Mouse (Mus musculus): Measurements from ENCODE around the gene Kmt2c. TPM values are rescaled to one million over a fixed set of nuclear protein-coding genes. Genes with fewer than 3 reads are reported as not detected.

The Kmt2c gene
- total and polyA plus RNA-seq, 3 experiments, result 23.8 to 34.0 (median 26.2) TPM

DNA sequence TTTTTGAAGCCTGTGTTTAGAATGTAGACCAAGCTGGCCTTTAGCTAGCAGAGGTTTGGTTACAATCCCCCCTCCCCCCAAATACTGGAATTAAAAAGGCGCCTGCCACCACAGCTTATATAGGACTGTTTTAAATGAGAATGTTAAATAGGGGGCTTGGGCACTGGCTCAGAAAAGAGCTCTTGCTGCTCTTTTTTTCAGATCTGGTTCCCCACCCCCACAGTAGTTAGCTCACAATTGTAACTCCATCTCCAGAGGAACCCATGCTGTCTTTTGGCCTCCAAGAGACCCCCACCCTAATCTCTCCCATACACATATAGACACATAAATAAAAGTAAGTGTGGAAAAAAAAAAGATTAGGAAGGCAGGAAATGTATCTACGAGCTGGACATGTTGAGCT lies 37.9 kb upstream of the Kmt2c start:
- no peak overlapping the region for H3K9ac ChIP-seq (ENCODE audit: control insufficient read depth, low read depth, low read length, poor library complexity, severe bottlenecking)
- H3K27ac ChIP-seq (ENCODE audit: control insufficient read depth, low read depth, low read length), result no peak overlapping the region
- H3K4me3 ChIP-seq (ENCODE audit: control insufficient read depth in 1 of 2, insufficient read depth in 1 of 2, low read depth in 2 of 2, low read length in 2 of 2), result no peak overlapping the region
- no peak for DNase-seq (ENCODE audit: low read depth, low spot score)
- TF ChIP-seq MYC (IDR thresholded peaks at IDR 0.05; ENCODE audit: low read depth, low read length) (no peak), USF2 (IDR thresholded peaks at IDR 0.05; ENCODE audit: borderline replicate concordance in 1 of 2, insufficient read depth in 1 of 2, low read depth in 1 of 2, low read length in 2 of 2) (no peak), GABPA (IDR thresholded peaks at IDR 0.05; ENCODE audit: low read depth, low read length) (no peak), TCF12 (IDR thresholded peaks at IDR 0.05; ENCODE audit: low read depth, low read length) (no peak), ETS1 (IDR thresholded peaks at IDR 0.05; ENCODE audit: low read depth, low read length) (no peak), ZNF384 (IDR thresholded peaks at IDR 0.05; ENCODE audit: low read depth, low read length) (no peak), NRF1 (IDR thresholded peaks at IDR 0.05; ENCODE audit: insufficient read depth, low read depth, low read length, poor library complexity, severe bottlenecking) (no peak), GATA1 (IDR thresholded peaks at IDR 0.05; ENCODE audit: low read depth, low read length) (no peak), TBP (IDR thresholded peaks at IDR 0.05; ENCODE audit: low read depth, low read length) (no peak), ZKSCAN1 (IDR thresholded peaks at IDR 0.05; ENCODE audit: low read depth, low read length) (no peak), ZC3H11A (IDR thresholded peaks at IDR 0.05; ENCODE audit: low read depth, low read length) (no peak), POLR2AphosphoS5 (IDR thresholded peaks at IDR 0.05; ENCODE audit: borderline replicate concordance, low read depth, low read length) (no peak), HCFC1 (IDR thresholded peaks at IDR 0.05; ENCODE audit: low read depth, low read length) (no peak)
- H3K79me2 ChIP-seq (ENCODE audit: control insufficient read depth, insufficient read depth, low read length, poor library complexity), result no peaks in the 10 kb centered on the region; the same call in 1 of the 2 replicates
- peaks cover 7 to 17% of the 10 kb centered on the region in 2 experiments for H3K4me1 ChIP-seq (ENCODE audit: control insufficient read depth in 1 of 2, insufficient read depth in 2 of 2, low read length in 2 of 2)
- H3K9me3 ChIP-seq (replicated peaks; ENCODE audit: insufficient read depth, low read length), result no peaks in the 10 kb centered on the region
- peaks cover 0 to 16% of the 10 kb centered on the region in 2 experiments; a peak in 2 of 4 replicates for H3K36me3 ChIP-seq (ENCODE audit: control insufficient read depth in 1 of 2, insufficient read depth in 2 of 2, low read length in 2 of 2)
- no peaks in the 10 kb centered on the region for H3K27me3 ChIP-seq (ENCODE audit: control insufficient read depth in 1 of 2, insufficient read depth in 2 of 2, low read length in 2 of 2)

DNA sequence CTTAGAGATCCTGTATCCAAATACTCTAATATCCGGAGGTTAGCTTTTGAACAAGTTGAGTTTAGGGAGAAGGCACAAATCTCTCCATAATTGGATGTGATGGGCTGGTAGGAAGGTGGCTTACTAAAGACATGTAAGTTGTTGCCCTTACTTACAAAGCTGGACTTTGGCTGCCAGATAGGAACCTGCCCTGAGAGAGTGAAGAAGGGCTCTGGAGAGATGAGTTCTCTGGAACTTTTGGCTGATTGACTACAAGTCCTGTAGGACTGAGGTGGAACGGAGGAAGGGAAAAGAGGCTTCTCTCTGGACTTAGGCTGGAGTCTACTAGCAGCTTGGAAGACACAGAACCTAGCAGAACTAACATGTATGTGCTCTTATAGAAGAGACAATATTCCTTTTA lies 37.0 kb upstream of the Kmt2c start:
- H3K9ac ChIP-seq (ENCODE audit: control insufficient read depth, low read depth, low read length, poor library complexity, severe bottlenecking), result no peak overlapping the region
- H3K9me3 ChIP-seq (replicated peaks; ENCODE audit: insufficient read depth, low read length), result no peaks in the 10 kb centered on the region

More for the DNA sequence above, 37.0 kb upstream of the Kmt2c start:
- Histone ChIP-seq H3K27ac (ENCODE audit: control insufficient read depth, low read depth, low read length) (no peak overlapping the region), H3K79me2 (ENCODE audit: control insufficient read depth, insufficient read depth, low read length, poor library complexity) (no peaks in the 10 kb centered on the region; the same call in 1 of the 2 replicates), H3K27me3 (ENCODE audit: control insufficient read depth in 1 of 2, insufficient read depth in 2 of 2, low read length in 2 of 2) (no peaks in the 10 kb centered on the region), H3K36me3 (ENCODE audit: control insufficient read depth in 1 of 2, insufficient read depth in 2 of 2, low read length in 2 of 2) (peaks cover 0 to 20% of the 10 kb centered on the region in 2 experiments; a peak in 2 of 4 replicates), H3K4me1 (ENCODE audit: control insufficient read depth in 1 of 2, insufficient read depth in 2 of 2, low read length in 2 of 2) (peaks cover 7 to 18% of the 10 kb centered on the region in 2 experiments), H3K4me3 (ENCODE audit: control insufficient read depth in 1 of 2, insufficient read depth in 1 of 2, low read depth in 2 of 2, low read length in 2 of 2) (no peak overlapping the region)
- no peak for DNase-seq (ENCODE audit: low read depth, low spot score)
- no peak for TF ChIP-seq MYC (IDR thresholded peaks at IDR 0.05; ENCODE audit: low read depth, low read length)
- no peak for TF ChIP-seq MEF2A (IDR thresholded peaks at IDR 0.05; ENCODE audit: extremely low read depth, insufficient replicate concordance, low read depth, low read length, poor library complexity, severe bottlenecking)
- no peak for TF ChIP-seq GATA1 (IDR thresholded peaks at IDR 0.05; ENCODE audit: low read depth, low read length)
- no peak for TF ChIP-seq MAZ (IDR thresholded peaks at IDR 0.05; ENCODE audit: low read depth, low read length)
- no peak for TF ChIP-seq MXI1 (IDR thresholded peaks at IDR 0.05; ENCODE audit: low read depth, low read length)
- TF ChIP-seq ZKSCAN1 (IDR thresholded peaks at IDR 0.05; ENCODE audit: low read depth, low read length), result no peak
- TF ChIP-seq HCFC1 (IDR thresholded peaks at IDR 0.05; ENCODE audit: low read depth, low read length), result no peak
- no peak for TF ChIP-seq KAT2A (conservative IDR thresholded peaks at IDR 0.05; ENCODE audit: low read depth, low read length)
- TF ChIP-seq TAL1 (IDR thresholded peaks at IDR 0.05; ENCODE audit: low read length), result no peak
- TF ChIP-seq CHD2 (IDR thresholded peaks at IDR 0.05; ENCODE audit: low read length), result no peak
